Mouse (Mus musculus) right cerebral cortex, adult 2 months (tissue): ENCODE measurements around the gene Mrps27.
A peak's percentile ranks its signal among the peaks of the same experiment; 100 is the strongest.
"Not testable (repeated sequence)": the region's sequence is repeated elsewhere in the genome, so short reads cannot be mapped to it uniquely, and the experiment has no call there.

ENCODE experiments used
- DNase-seq, 2 experiments: peaks; one replicate each; pipeline ENCODE4 v3.0.0; 2021 to 2022; ENCODE audit warnings: low spot score in 2 of 2

Gene Mrps27

GRCm38 (mm10) chr13:99344599-99345575 lies at the start of gene Mrps27, which contains the start of gene Ptcd2:
TSS of gene Mrps27 (plus strand) at chr13:99344786.
TSS of gene Ptcd2 (minus strand) at chr13:99344705.
- peak; percentile 99 to 100 for DNase-seq

- peak in 1 of 2 experiments; percentile 41 for DNase-seq
These were observed 44.7 kb upstream of the Mrps27 start for GRCm38 (mm10) chr13:99299921-99300320.

GRCm38 (mm10) chr13:99303846-99304245 lies 40.7 kb upstream of the Mrps27 start:
- DNase-seq = peak; percentile 71 to 74

GRCm38 (mm10) chr13:99304365-99304764 lies 40.2 kb upstream of the Mrps27 start:
- no peak for DNase-seq

GRCm38 (mm10) chr13:99305186-99305585 lies 39.4 kb upstream of the Mrps27 start:
- no peak for DNase-seq

GRCm38 (mm10) chr13:99306164-99306563 lies 38.4 kb upstream of the Mrps27 start:
- DNase-seq = no peak

- DNase-seq = no peak
These were observed 36.6 kb upstream of the Mrps27 start for GRCm38 (mm10) chr13:99307930-99308359.

- DNase-seq = no peak
These were observed 36.2 kb upstream of the Mrps27 start for GRCm38 (mm10) chr13:99308393-99308792.

GRCm38 (mm10) chr13:99314098-99314497 lies 30.5 kb upstream of the Mrps27 start:
- no peak for DNase-seq

- DNase-seq = no peak
These were observed 29.9 kb upstream of the Mrps27 start for GRCm38 (mm10) chr13:99314657-99315181.

GRCm38 (mm10) chr13:99316366-99316765 lies 28.2 kb upstream of the Mrps27 start:
- DNase-seq = no peak

- DNase-seq = peak; percentile 70 to 79
These were observed 27.5 kb upstream of the Mrps27 start for GRCm38 (mm10) chr13:99317058-99317457.

- no peak for DNase-seq
These were observed 24.1 kb upstream of the Mrps27 start for GRCm38 (mm10) chr13:99320453-99320852.

GRCm38 (mm10) chr13:99322915-99323314 lies 21.7 kb upstream of the Mrps27 start:
- DNase-seq = not testable (repeated sequence)

- DNase-seq = no peak
These were observed 20.8 kb upstream of the Mrps27 start for GRCm38 (mm10) chr13:99323632-99324336.

GRCm38 (mm10) chr13:99324337-99324685 lies 20.3 kb upstream of the Mrps27 start:
- not testable (repeated sequence) for DNase-seq

GRCm38 (mm10) chr13:99331255-99331654 lies 13.3 kb upstream of the Mrps27 start:
- no peak for DNase-seq

- no peak for DNase-seq
These were observed 7.1 kb upstream of the Mrps27 start for GRCm38 (mm10) chr13:99337510-99337909.

GRCm38 (mm10) chr13:99341504-99341903 lies 3.1 kb upstream of the Mrps27 start:
- no peak for DNase-seq

GRCm38 (mm10) chr13:99343876-99344598 lies 549 bp upstream of the Mrps27 start:
- DNase-seq = peak in 1 of 2 experiments; percentile 38

GRCm38 (mm10) chr13:99350009-99350408 lies 5.4 kb downstream of the Mrps27 start:
- no peak for DNase-seq

- DNase-seq = no peak
These were observed 6.6 kb downstream of the Mrps27 start for GRCm38 (mm10) chr13:99351186-99351585.
